Mouse (Mus musculus): Measurements from ENCODE around the gene Trp53inp2. TPM values are rescaled to one million over a fixed set of nuclear protein-coding genes. Genes with fewer than 3 reads are reported as not detected.
A peak's percentile ranks its signal among the peaks of the same experiment; 100 is the strongest.

Gene Trp53inp2
- total RNA-seq, 2 experiments from 2014 or later, result 286 to 325 TPM

DNA sequence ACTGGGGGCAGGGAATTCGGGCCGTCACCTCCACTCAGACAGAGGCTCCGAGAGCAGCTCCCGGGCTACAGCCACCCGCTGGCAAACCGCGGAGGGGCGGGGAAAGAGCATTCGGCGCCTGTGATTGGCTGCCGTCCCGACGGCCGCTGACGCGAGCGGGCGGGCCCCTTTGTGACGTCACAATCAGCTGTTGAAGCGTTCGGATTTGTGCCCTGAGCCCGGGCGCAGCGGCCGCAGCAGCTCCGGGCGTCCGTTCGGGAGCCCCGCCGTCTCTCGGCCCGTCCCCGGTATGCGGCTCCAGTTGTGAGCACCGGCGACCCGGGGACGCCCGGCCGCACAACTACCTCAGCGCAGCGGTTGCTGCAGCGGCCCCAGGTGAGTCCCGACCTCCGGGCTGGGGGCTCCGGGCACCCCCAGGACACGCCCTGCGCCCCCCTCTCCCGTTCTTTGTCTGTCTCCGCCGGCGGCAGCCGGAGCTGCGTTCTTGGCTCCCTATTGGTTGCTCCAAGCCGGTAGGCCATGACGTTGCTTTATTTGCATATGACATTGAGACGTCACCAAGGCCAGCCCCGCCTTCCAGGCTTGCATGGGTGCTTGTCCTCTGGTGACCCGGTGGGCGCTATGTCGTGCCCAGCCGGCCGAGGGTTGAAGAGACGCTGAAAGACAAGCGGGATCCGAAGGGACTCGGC lies 928 bp downstream of the Trp53inp2 start:
- intact Hi-C loops (cut with DNase I; ENCODE audit: low total_unique reads), result no loop called here
- DNase-seq, result peak; percentile 97

DNA sequence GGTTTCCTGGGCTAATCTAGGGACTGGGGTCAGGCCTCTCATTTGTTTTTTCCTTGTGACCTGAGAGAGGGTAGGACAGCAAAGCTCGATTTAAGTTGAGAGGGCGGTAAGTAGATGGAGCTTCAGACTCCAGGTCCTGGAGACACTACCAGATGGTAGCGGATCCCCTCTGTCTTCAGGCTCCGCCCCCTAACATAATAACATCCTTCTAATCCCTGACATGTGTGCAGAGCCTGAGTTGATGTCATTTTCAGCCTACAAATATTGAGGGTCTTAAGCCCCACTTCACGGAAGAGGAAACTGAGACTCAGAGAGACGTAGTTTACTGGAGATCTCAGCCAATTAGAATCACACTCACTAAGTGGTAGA lies 1.5 kb downstream of the Trp53inp2 start:
- intact Hi-C loops (cut with DNase I; ENCODE audit: low total_unique reads), result no loop called here
- no peak for DNase-seq

DNA sequence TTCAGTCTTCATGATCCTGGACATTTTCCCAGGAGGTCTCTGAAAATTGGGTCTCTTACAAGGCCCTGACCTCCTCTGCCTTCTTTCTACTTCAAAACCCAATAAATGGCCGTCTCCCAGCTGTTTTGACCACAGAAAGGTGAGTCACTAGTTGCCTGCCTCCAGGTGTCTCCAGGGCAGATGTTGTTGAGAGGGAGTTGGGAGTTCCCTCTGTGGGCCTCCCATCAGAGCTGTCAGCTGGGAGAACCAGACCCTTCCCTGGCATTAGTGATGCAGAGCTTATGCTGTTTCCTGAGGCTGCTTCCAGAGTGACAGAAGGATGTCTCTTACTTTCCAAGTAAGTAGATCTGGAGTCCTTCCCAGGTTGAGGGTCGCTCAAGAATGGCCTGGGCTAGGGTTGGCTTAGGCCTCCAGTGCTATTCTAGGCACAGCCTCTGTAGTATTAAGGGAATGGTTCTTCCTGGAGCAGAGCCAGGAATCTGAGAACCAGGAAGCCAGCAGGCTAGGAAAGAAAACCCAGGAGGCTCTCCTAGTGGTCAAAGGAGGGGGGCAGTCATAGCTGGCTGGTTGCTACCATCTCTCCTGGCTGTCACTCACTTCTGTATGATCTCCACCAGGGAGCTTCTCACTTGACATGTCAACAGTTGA lies 2.1 kb downstream of the Trp53inp2 start:
- intact Hi-C loops (cut with DNase I; ENCODE audit: low total_unique reads), result no loop called here

GRCm38 (mm10) chr2:155385090-155385489 lies 4.2 kb downstream of the Trp53inp2 start:
- intact Hi-C loops (cut with DNase I; ENCODE audit: low total_unique reads), result loop anchor here (5.0 kb wide), 1 partner anchor 158 kb away; no protein-coding TSS in a partner anchor
- DNase-seq, result peak; percentile 81

More for the DNA sequence above, 2.1 kb downstream of the Trp53inp2 start:
- peak; percentile 54 for DNase-seq

DNA sequence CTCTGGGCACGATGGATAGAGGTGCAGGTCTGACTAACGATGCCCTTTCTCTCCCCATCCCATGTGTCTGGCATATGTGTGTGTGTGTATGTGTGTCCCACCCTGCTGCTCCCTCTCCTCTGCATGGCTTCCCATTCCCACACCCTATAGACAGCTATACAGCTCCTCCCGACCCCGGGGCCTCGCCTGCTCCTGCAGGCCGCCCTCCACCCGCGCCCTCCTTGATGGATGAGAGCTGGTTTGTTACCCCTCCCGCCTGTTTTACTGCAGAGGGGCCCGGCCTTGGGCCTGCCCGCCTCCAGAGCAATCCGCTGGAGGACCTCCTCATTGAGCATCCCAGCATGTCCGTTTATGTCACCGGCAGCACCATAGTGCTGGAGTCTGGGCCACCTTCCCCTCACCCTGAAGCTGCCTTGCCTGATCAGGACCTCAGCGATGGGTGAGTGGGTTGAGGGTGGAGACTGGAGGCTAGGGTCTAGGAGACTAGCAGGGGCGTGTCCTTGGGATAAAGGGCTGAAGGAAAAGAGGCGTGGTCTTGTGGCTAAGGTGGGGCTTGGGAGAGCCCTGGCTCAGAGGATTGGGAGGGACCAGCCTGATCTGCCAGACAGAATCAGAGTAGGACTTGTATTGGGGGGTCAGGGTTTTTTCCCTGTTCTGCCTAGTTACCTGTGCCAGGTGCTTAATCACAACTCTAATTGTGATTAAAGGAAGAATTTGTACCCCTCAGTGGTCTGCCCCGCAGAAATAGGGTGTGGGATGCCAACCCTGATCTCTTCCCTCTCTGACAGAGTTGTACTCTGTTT lies 5.1 kb downstream of the Trp53inp2 start:
- intact Hi-C loops (cut with DNase I; ENCODE audit: low total_unique reads), result loop anchor here (5.0 kb wide), 1 partner anchor 159 kb away; no protein-coding TSS in a partner anchor
- peak; percentile 9 for DNase-seq

DNA sequence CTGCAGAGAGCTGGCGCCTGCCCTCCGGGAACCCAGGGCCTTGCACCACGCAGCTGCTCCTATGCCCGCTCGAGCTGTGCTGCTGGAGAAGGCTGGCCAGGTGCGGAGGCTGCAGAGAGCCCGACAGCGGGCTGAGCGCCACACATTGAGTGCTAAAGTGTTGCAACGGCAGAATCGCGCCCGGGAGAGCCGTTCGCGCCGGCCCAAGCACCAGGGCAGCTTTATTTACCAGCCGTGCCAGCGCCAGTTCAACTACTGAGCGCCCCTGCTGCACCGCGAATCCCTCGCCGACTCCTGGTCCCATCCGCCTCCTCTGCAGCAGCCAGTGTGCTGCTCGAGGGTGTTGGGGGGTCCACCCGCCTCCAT lies 5.7 kb downstream of the Trp53inp2 start:
- peak; percentile 52 for DNase-seq
- intact Hi-C loops (cut with DNase I; ENCODE audit: low total_unique reads), result loop anchor here (5.0 kb wide), 1 partner anchor 159 kb away; no protein-coding TSS in a partner anchor

DNA sequence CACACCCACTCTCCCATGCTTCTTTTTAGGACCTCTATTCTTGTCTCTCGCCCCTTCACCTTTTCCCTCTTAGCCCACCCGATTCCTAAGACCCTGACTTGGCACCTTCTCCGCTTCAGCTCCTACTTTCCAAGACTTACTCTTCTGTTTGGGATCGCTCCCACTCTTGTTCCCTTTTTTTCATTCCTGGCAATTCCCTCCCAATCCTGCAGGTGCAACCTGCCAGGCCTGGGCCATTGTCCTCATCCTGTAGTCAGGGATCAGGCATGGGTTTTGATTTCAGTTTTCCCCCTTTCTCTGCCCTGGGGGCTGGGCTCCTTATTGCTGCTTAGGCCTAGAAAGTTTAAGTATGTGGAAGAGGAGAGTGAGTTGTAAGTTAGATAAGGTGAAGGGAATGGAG lies 6.2 kb downstream of the Trp53inp2 start:
- DNase-seq, result no peak
- intact Hi-C loops (cut with DNase I; ENCODE audit: low total_unique reads), result loop anchor here (5.0 kb wide), 1 partner anchor 160 kb away; no protein-coding TSS in a partner anchor

DNA sequence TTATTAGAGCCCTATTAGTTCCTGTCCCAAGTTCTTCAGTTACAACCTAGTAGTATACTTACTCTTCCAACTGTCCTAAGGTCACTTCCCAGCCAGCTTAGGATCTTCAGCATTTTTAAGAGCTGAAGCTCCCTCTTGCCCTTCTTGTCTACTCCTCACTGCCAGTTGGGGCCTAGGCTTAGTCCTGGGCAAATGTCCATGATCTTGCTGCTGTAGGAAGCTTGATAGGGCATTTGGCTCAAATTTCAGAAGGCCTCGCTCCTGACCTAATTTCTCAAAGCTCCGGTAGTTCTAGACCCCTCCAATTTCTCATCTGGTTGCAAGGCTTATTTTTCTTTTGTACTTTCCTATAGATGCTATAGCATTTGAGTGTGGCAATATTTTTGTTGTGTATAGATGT lies 7.7 kb downstream of the Trp53inp2 start:
- intact Hi-C loops (cut with DNase I; ENCODE audit: low total_unique reads), result loop anchor here (5.0 kb wide), 1 partner anchor 161 kb away; no protein-coding TSS in a partner anchor

GRCm38 (mm10) chr2:155394586-155394985 lies 13.7 kb downstream of the Trp53inp2 start:
- DNase-seq, result no peak
- intact Hi-C loops (cut with DNase I; ENCODE audit: low total_unique reads), result loop anchor here (10.0 kb wide), 1 partner anchor 310 kb away; no protein-coding TSS in a partner anchor

More for the DNA sequence above, 7.7 kb downstream of the Trp53inp2 start:
- DNase-seq, result peak; percentile 24

GRCm38 (mm10) chr2:155400276-155400675 lies 19.4 kb downstream of the Trp53inp2 start:
- intact Hi-C loops (cut with DNase I; ENCODE audit: low total_unique reads), result no loop called here
- no peak for DNase-seq

- no peak for DNase-seq
- intact Hi-C loops (cut with DNase I; ENCODE audit: low total_unique reads), result no loop called here
These were observed 21.1 kb downstream of the Trp53inp2 start for GRCm38 (mm10) chr2:155401926-155402325.

DNA sequence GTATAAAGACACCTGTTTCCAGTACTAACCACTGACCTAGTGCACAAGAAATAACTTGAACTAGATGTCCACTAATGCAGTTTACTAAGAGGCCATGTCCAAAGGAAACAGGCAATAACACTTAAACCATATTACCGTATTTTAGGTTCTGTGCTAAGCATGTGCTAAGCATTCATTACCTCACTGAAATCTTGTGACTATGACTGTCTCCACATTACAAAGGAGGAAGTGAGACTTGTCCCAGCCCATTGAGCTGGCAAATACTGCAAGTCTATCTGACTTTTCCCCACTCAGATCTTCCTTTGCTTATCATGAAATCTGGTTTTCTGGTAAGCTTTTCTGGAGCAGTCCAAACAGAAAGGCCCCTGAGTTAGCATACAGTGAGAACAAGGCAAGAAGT lies 23.8 kb downstream of the Trp53inp2 start:
- intact Hi-C loops (cut with DNase I; ENCODE audit: low total_unique reads), result no loop called here
- DNase-seq, result no peak

DNA sequence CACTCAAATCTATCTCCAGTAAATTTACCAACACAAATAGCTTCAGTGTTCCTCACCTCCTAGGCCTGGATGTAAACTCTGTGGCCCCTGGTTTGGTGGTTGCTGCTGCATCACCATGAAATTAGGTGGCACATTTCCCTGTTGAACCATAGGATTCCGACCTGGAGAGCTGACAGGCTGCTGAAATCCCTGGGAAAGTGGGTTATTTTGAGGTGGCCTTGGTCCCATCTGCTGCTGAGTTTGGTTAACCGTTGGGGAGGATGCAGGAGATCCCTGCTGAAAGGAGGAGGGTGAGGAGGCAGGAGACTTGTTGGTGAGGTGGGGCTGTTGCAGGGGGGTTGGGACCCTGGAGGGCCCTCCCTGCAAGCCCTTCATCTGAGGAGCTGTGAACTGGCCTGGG lies 40.1 kb downstream of the Trp53inp2 start:
- intact Hi-C loops (cut with DNase I; ENCODE audit: low total_unique reads), result no loop called here
- no peak for DNase-seq

DNA sequence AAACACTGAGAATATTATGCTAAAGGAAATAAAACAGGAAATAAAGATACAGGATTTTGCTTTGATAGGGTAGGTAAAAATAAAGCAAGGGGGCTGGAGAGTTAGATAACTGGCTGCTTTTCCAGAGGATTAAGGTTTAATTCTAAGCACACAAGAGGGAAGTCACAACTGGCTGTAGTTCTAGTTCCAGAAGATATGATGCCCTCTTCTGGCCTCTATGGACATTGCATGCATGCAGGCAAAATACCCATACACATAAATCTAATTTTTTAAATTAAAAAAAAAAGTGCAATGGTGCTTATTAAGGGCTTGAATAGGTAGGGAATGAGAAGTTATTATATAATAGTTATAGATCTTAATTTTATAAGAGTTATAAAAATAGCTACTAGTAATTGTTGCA lies 55.6 kb downstream of the Trp53inp2 start:
- no peak for DNase-seq
- intact Hi-C loops (cut with DNase I; ENCODE audit: low total_unique reads), result no loop called here

Small RNA genes within 50 kb of the gene (microRNA-seq; reads per million reads assigned to microRNA genes)
- gene Mir695, result 0 reads per million in 2 experiments

Other genes with a start within 250 kb of the Trp53inp2 start
- gene Itch, start 247.6 kb upstream of the Trp53inp2 start, total RNA-seq (2021), result 10 to 100 TPM; 23.0 to 24.4 TPM
- gene Dynlrb1, start 144.5 kb upstream of the Trp53inp2 start, total RNA-seq (2021), result 100 to 1,000 TPM; 128 to 129 TPM
- 100 to 1,000 TPM; 152 to 162 TPM for gene Map1lc3a, start 104.8 kb upstream of the Trp53inp2 start, total RNA-seq (2021)
- gene Pigu, start 23.6 kb upstream of the Trp53inp2 start, total RNA-seq (2021), result 10 to 100 TPM; 22.2 to 24.0 TPM
- gene Ncoa6, start 92.8 kb downstream of the Trp53inp2 start, total RNA-seq (2021), result 10 to 100 TPM; 17.8 to 18.0 TPM
- 10 to 100 TPM; 26.6 to 31.3 TPM for gene Acss2, start 136.9 kb downstream of the Trp53inp2 start, total RNA-seq (2021)
- gene Ggt7, start 137.2 kb downstream of the Trp53inp2 start, total RNA-seq (2021), result 1 to 10 TPM in 1 of 2 experiments, under 1 TPM in 1; 0.57 to 1.2 TPM
- gene Gss, start 211.8 kb downstream of the Trp53inp2 start, total RNA-seq (2021), result 1 to 10 TPM; 7.4 to 8.3 TPM
- 1 to 10 TPM; 1.4 to 2.0 TPM for gene Myh7b, start 230.2 kb downstream of the Trp53inp2 start, total RNA-seq (2021)

All from gastrocnemius, postnatal 14 days (tissue).